Mouse (Mus musculus): ENCODE data around the gene Sprr2k. TPM values are rescaled to one million over a fixed set of nuclear protein-coding genes. Genes with fewer than 3 reads are reported as not detected.
"Not testable (repeated sequence)": the region's sequence is repeated elsewhere in the genome, so short reads cannot be mapped to it uniquely, and the experiment has no call there.

The Sprr2k gene
- not detected for total RNA-seq (2022)

GRCm38 (mm10) chr3:92432282-92432681 is at the start of gene Sprr2k:
Gene Sprr2k (plus strand): TSS chr3:92432582.
- DNase-seq (ENCODE audit: low spot score), result no peak

GRCm38 (mm10) chr3:92385385-92385784 is 47.0 kb upstream of the Sprr2k start, which contains the start of gene Sprr2h:
Gene Sprr2h (plus strand): TSS chr3:92385685.
- no peak for DNase-seq (ENCODE audit: low spot score)

- no peak for DNase-seq (ENCODE audit: low spot score)
Measured at GRCm38 (mm10) chr3:92394301-92394700, 38.1 kb upstream of the Sprr2k start.

- no peak for DNase-seq (ENCODE audit: low spot score)
Measured at GRCm38 (mm10) chr3:92407691-92408090, 24.7 kb upstream of the Sprr2k start, which contains the start of gene Sprr2i. Gene Sprr2i (plus strand): TSS chr3:92407991.

GRCm38 (mm10) chr3:92417782-92418181 is 14.6 kb upstream of the Sprr2k start, which contains the start of gene Sprr2j-ps:
Gene Sprr2j-ps (plus strand): TSS chr3:92418082.
- DNase-seq (ENCODE audit: low spot score), result no peak

GRCm38 (mm10) chr3:92429323-92429722 is 3.1 kb upstream of the Sprr2k start, which contains the start of gene Gm9774:
Gene Gm9774 (minus strand): TSS chr3:92429423.
- DNase-seq (ENCODE audit: low spot score), result no peak

GRCm38 (mm10) chr3:92438689-92439088 is 6.3 kb downstream of the Sprr2k start, which contains the start of gene Sprr1b:
Gene Sprr1b (minus strand): TSS chr3:92438789.
- DNase-seq (ENCODE audit: low spot score), result no peak

- DNase-seq (ENCODE audit: low spot score), result no peak
Measured at GRCm38 (mm10) chr3:92440177-92440576, 7.8 kb downstream of the Sprr2k start.

GRCm38 (mm10) chr3:92455151-92455550 is 22.8 kb downstream of the Sprr2k start:
- no peak for DNase-seq (ENCODE audit: low spot score)

GRCm38 (mm10) chr3:92458620-92459019 is 26.2 kb downstream of the Sprr2k start, which contains the start of gene Sprr3:
Gene Sprr3 (minus strand): TSS chr3:92458720.
- no peak for DNase-seq (ENCODE audit: low spot score)

GRCm38 (mm10) chr3:92466576-92466975 is 34.2 kb downstream of the Sprr2k start:
- DNase-seq (ENCODE audit: low spot score), result no peak

- DNase-seq (ENCODE audit: low spot score), result no peak
Measured at GRCm38 (mm10) chr3:92467424-92467823, 35.0 kb downstream of the Sprr2k start.

GRCm38 (mm10) chr3:92470111-92470510 is 37.7 kb downstream of the Sprr2k start:
- no peak for DNase-seq (ENCODE audit: low spot score)

- DNase-seq (ENCODE audit: low spot score), result not testable (repeated sequence)
Measured at GRCm38 (mm10) chr3:92481249-92481648, 48.9 kb downstream of the Sprr2k start.

Other genes with a start within 250 kb of the Sprr2k start
- gene Sprr2a1, start 216.8 kb upstream of the Sprr2k start, total RNA-seq (2022), result not detected
- 1 to 10 TPM in 1 of 4 experiments, under 1 TPM in 1, not detected in 2; 0.80 to 2.0 TPM for gene Sprr2a2, start 216.7 kb upstream of the Sprr2k start, total RNA-seq (2022)
- gene Sprr2a3, start 147.2 kb upstream of the Sprr2k start, total RNA-seq (2022), result not detected
- not detected for gene Sprr2b, start 116.0 kb upstream of the Sprr2k start, total RNA-seq (2022)
- gene Sprr2d, start 93.4 kb upstream of the Sprr2k start, total RNA-seq (2022), result not detected
- gene Sprr2e, start 80.4 kb upstream of the Sprr2k start, total RNA-seq (2022), result not detected
- not detected for gene Sprr2f, start 67.4 kb upstream of the Sprr2k start, total RNA-seq (2022)
- gene Sprr2h, start 46.9 kb upstream of the Sprr2k start, total RNA-seq (2022), result not detected
- gene Sprr2i, start 24.6 kb upstream of the Sprr2k start, total RNA-seq (2022), result not detected
- not detected for gene Sprr2j-ps, start 14.5 kb upstream of the Sprr2k start, total RNA-seq (2022)
- 1 to 10 TPM in 3 of 4 experiments, not detected in 1; 1.4 to 3.1 (median 2.9) TPM for gene Gm9774, start 3.2 kb upstream of the Sprr2k start, total RNA-seq (2022)
- not detected for gene Sprr1b, start 6.2 kb downstream of the Sprr2k start, total RNA-seq (2022)
- not detected for gene Sprr3, start 26.1 kb downstream of the Sprr2k start, total RNA-seq (2022)
- under 1 TPM in 3 of 4 experiments, not detected in 1; 0.35 to 0.69 (median 0.41) TPM for gene Sprr1a, start 53.3 kb downstream of the Sprr2k start, total RNA-seq (2022)
- not detected for gene Sprr4, start 67.9 kb downstream of the Sprr2k start, total RNA-seq (2022)
- gene 2310046K23Rik, start 101.9 kb downstream of the Sprr2k start, total RNA-seq (2022), result not detected
- not detected for gene Ivl, start 141.2 kb downstream of the Sprr2k start, total RNA-seq (2022)
- not detected for gene Smcp, start 156.4 kb downstream of the Sprr2k start, total RNA-seq (2022)
- not detected for gene 2210017I01Rik, start 174.9 kb downstream of the Sprr2k start, total RNA-seq (2022)
- gene Lce6a, start 189.1 kb downstream of the Sprr2k start, total RNA-seq (2022), result not detected
- gene Lce1a1, start 215.7 kb downstream of the Sprr2k start, total RNA-seq (2022), result not detected
- gene Lce1b, start 224.3 kb downstream of the Sprr2k start, total RNA-seq (2022), result not detected
- gene Lce1a2, start 237.7 kb downstream of the Sprr2k start, total RNA-seq (2022), result not detected
- gene Lce1c, start 246.7 kb downstream of the Sprr2k start, total RNA-seq (2022), result not detected